Mouse (Mus musculus) kidney, postnatal 0 days (tissue): ENCODE results near the gene Smarca2. TPM values are rescaled to one million over a fixed set of nuclear protein-coding genes. Genes with fewer than 3 reads are reported as not detected.

ENCODE experiments used
- ATAC-seq: fragments of 200-750 bp; cut with Nextera tagmentation; replicated peaks from 2 replicates; pipeline ENCODE4 v1.8.0; 2017; ENCODE audit warnings: low read depth, moderate number of reproducible peaks, moderate TSS enrichment, moderate library complexity; ENCODE audit not compliant: low FRiP score
- DNase-seq: peaks from one replicate; pipeline ENCODE4 v3.0.0-alpha.2; 2016; ENCODE audit warnings: low spot score
- H3K27ac ChIP-seq: fragments of 300-500 bp; sonication (generic); 2 replicates; pipeline ENCODE4 v1.5.1; 2014; ENCODE audit warnings: mild to moderate bottlenecking
- H3K27me3 ChIP-seq: fragments of 300-500 bp; sonication (generic); 2 replicates; pipeline ENCODE4 v1.6.1; 2014; ENCODE audit warnings: low read length, mixed read lengths; ENCODE audit not compliant: insufficient read depth
- H3K36me3 ChIP-seq: fragments of 300-500 bp; sonication (generic); 2 replicates; pipeline ENCODE4 v1.6.1; 2014; ENCODE audit warnings: low read length, mixed read lengths; ENCODE audit not compliant: insufficient read depth
- H3K4me1 ChIP-seq: fragments of 300-500 bp; sonication (generic); replicated peaks from 2 replicates; pipeline ENCODE4 v1.6.1; 2014; ENCODE audit warnings: antibody characterized with exemption, low read length, mixed read lengths; ENCODE audit not compliant: insufficient read depth
- H3K4me2 ChIP-seq: fragments of 300-500 bp; sonication (generic); 2 replicates; pipeline ENCODE4 v1.6.1; 2014; ENCODE audit warnings: mild to moderate bottlenecking, low read length, moderate library complexity, mixed read lengths
- H3K4me3 ChIP-seq: fragments of 300-500 bp; sonication (generic); replicated peaks from 2 replicates; pipeline ENCODE4 v1.5.1; 2014; ENCODE audit warnings: low read depth, low read length
- H3K9ac ChIP-seq: fragments of 300-500 bp; sonication (generic); 2 replicates; pipeline ENCODE4 v1.6.1; 2014; ENCODE audit warnings: low read depth, low read length
- H3K9me3 ChIP-seq: fragments of 300-500 bp; sonication (generic); replicated peaks from 2 replicates; pipeline ENCODE4 v1.6.1; 2016; ENCODE audit warnings: low read length, inconsistent platforms, mixed read lengths
- CTCF ChIP-seq: IDR thresholded peaks from 2 replicates; pipeline ENCODE4 v1.5.1; 2016; ENCODE audit warnings: antibody characterized with exemption, low read depth, mild to moderate bottlenecking, moderate library complexity
- WGBS: fragments of 180-500 bp; shearing (Covaris S2); extraction: QIAGEN DNeasy Blood & Tissue Kit; methylation state at CpG from one replicate; pipeline ENCODE4 v1.1.7; 2014; 5-methylcytosine and 5-hydroxymethylcytosine counted together
- polyA plus RNA-seq: library from polyadenylated mRNA; unstranded; fragments of >200 nt; fragmentation: Nextera tagmentation; extraction: Ambion mirVana; gene quantifications from 2 replicates; pipeline ENCODE4 v1.2.1, GENCODE M21; 2015

Smarca2 gene
- polyA plus RNA-seq, 1 experiment from 2014 or later = 36.1 TPM

DNA sequence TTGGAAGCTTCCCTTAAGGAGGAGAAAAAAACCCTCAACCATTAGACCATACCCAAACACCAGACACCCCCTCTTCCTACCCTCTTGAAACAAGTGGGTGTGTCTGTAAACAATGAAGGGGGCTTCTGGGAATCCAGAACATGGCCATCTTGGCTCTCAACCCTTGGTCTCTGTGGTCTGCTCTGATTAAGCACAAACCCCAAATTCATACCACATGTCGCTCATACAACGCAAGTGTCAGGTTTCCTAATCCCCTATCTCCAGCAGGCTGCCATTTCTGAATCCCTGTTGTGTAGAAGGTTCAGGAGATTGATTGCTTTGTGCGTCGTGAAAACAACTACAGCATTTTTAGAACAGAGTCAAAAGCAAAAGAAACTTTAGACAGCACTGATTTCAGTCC is 213.1 kb downstream of the Smarca2 start:
- WGBS = 82% methylated on average over 4 of the region's 4 CpGs
- Histone ChIP-seq H3K4me3 (no peak overlapping the region), H3K4me2 (no peak overlapping the region), H3K27me3 (no peaks in the 10 kb centered on the region), H3K36me3 (no peaks in the 10 kb centered on the region), H3K4me1 (no peaks in the 10 kb centered on the region), H3K9me3 (no peaks in the 10 kb centered on the region), H3K27ac (no peak overlapping the region), H3K9ac (no peak overlapping the region)
- no peak for DNase-seq
- no peak for ATAC-seq
- no peak for TF ChIP-seq CTCF
